Mouse (Mus musculus): Measurements from ENCODE around the gene Cd24a.

DNA sequence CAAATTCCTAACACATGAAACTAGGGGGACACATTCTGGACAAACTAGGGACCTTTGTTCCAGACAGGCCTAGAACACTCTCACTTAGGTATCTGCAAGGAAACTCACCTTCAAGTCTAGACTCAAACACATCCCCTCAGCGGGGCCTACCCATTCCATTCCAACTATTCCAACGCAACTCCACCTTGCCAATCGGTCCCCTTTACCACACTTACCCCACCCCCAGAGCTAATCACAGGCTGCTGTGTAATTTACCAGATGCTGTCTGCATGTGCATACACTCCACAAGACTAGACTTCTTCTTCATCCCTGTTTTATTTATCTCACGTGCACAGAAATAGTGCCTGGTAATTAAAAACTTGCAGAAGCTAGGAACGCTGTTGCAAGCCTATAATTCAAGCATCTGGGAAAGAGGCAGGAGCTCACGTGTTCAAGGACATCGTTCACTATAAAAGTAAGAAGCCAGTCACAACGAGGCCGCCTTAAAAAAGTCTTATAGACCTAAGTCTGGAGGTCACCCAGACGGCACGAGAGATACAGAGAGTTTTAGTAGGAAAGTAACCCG is 38.3 kb upstream of the Cd24a start:
- TF ChIP-seq EP300 (IDR thresholded peaks at IDR 0.05; ENCODE audit: low read depth) = no peak
- no peak for TF ChIP-seq CTCF (IDR thresholded peaks at IDR 0.05; ENCODE audit: low read depth)
